Mouse (Mus musculus) heart, adult 2 months (tissue): ENCODE measurements at regions not wholly inside any gene's neighbourhood (a gene's known extent, or its start where the extent isn't known, plus 50 kb on each side); places are given as distances from the start of the nearest gene placed in this dataset.

Source experiments
- DNase-seq, 2 experiments: peaks; one replicate each; pipeline ENCODE4 v3.0.0; 2021
- H3K27ac ChIP-seq: fragments of 200-600 bp; 2 replicates; pipeline ENCODE4 v1.8.1; 2022
- H3K27me3 ChIP-seq: fragments of 200-500 bp; 2 replicates; pipeline ENCODE4 v1.6.1; 2012; ENCODE audit warnings: mild to moderate bottlenecking, low read length, inconsistent platforms, mixed read lengths; ENCODE audit not compliant: control insufficient read depth, insufficient read depth
- H3K36me3 ChIP-seq: fragments of 200-500 bp; 2 replicates; pipeline ENCODE4 v1.6.1; 2012; ENCODE audit warnings: low read length, inconsistent platforms; ENCODE audit not compliant: control insufficient read depth, insufficient read depth
- H3K4me1 ChIP-seq: fragments of 200-500 bp; 2 replicates; pipeline ENCODE4 v1.6.1; 2011; ENCODE audit warnings: low read length; ENCODE audit not compliant: control insufficient read depth, insufficient read depth
- H3K4me3 ChIP-seq: fragments of 200-600 bp; 2 replicates; pipeline ENCODE4 v1.8.1; 2022
- H3K79me2 ChIP-seq: fragments of 200-500 bp; replicated peaks from 2 replicates; pipeline ENCODE4 v1.6.1; 2012; ENCODE audit warnings: mild to moderate bottlenecking, inconsistent platforms, low read length, moderate library complexity, mixed read lengths; ENCODE audit not compliant: control insufficient read depth, insufficient read depth
- H3K9ac ChIP-seq: fragments of 200-500 bp; 2 replicates; pipeline ENCODE4 v1.6.1; 2012; ENCODE audit warnings: low read depth, mild to moderate bottlenecking, control low read depth, inconsistent platforms, low read length, mixed read lengths
- CTCF ChIP-seq: fragments of 200-600 bp; IDR thresholded peaks from 2 replicates; pipeline ENCODE4 v1.8.1; 2022; ENCODE audit warnings: antibody characterized with exemption, mild to moderate bottlenecking, moderate library complexity
- EP300 ChIP-seq: fragments of 200-500 bp; IDR thresholded peaks from 2 replicates; pipeline ENCODE4 v1.6.1; 2011; ENCODE audit warnings: low read depth, low read length, control low read depth; ENCODE audit not compliant: insufficient read depth
- POLR2A ChIP-seq: fragments of 200-500 bp; IDR thresholded peaks from 2 replicates; pipeline ENCODE4 v1.6.1; 2011; ENCODE audit warnings: mild to moderate bottlenecking, low read depth, low read length, control low read depth; ENCODE audit not compliant: insufficient read depth
- WGBS: fragments of 180-500 bp; shearing (Covaris S2); methylation state at CpG from one replicate; pipeline ENCODE4 v1.1.7; 2018; 5-methylcytosine and 5-hydroxymethylcytosine counted together
- intact Hi-C: fragments of 180-260 bp; cut with DNase I; formaldehyde crosslinking; loops from one replicate; pipeline ENCODE4 v1.15.1; 2025

GRCm38 (mm10) chr4:89061619-89062018 lies 75.3 kb upstream of the Mtap start:
- Histone ChIP-seq H3K4me3 (no peak overlapping the region), H3K27me3 (no peaks in the 10 kb centered on the region), H3K27ac (no peak overlapping the region), H3K79me2 (no peaks in the 10 kb centered on the region), H3K4me1 (no peaks in the 10 kb centered on the region), H3K36me3 (no peaks in the 10 kb centered on the region), H3K9ac (no peak overlapping the region)
- intact Hi-C loops, result no loop called here
- no peak for TF ChIP-seq EP300
- no peak for TF ChIP-seq POLR2A
- TF ChIP-seq CTCF, result no peak
- DNase-seq, result no peak
- WGBS, result 81% methylated on average over 4 of the region's 4 CpGs

DNA sequence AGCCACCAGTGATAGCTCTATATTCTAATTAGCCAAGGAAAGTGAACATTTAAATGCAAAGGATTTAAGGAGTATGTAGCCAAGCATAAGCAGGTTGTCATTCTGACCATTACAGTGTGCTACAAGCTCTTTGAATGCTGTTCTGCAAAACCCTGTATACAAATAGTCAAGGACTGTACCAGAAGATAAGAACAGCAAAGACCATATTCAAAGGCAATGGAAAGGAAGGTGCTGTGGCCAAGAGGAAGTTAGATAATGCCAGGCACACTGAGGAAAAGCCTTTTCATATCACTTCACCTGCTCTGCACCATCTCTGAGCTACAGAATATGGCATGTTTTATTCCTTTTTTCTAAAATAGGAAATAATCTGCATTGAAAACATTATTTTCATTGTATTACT lies 79.3 kb upstream of the Mtap start:
- Histone ChIP-seq H3K4me1 (no peaks in the 10 kb centered on the region), H3K79me2 (no peaks in the 10 kb centered on the region), H3K27ac (no peak overlapping the region), H3K9ac (no peak overlapping the region), H3K4me3 (no peak overlapping the region), H3K27me3 (no peaks in the 10 kb centered on the region), H3K36me3 (no peaks in the 10 kb centered on the region)
- intact Hi-C loops, result no loop called here
- no peak for DNase-seq
- TF ChIP-seq POLR2A (no peak), CTCF (no peak), EP300 (no peak)

DNA sequence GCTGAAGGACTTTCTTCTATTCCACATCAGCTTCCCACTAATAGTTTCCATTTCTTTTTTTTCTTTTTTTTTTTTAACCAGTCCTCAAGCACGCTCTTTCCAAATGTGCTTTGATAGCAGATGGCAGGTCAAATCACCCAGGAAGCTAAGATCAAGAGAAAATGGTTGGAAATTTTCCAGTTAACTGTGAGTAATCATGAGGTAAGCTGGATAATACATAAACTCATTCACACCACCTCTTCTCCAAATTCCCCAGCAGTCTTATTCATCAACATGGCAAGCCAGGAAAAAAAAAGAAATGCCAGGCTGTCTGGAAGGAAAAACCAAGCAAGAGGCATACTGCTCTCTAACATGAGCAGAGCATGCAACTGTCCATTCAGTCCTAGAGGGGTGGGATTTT lies 79.8 kb upstream of the Mtap start:
- no peaks in the 10 kb centered on the region for H3K4me1 ChIP-seq
- H3K36me3 ChIP-seq, result no peaks in the 10 kb centered on the region
- no peak overlapping the region for H3K4me3 ChIP-seq
- H3K27me3 ChIP-seq, result no peaks in the 10 kb centered on the region
- TF ChIP-seq EP300 (no peak), POLR2A (no peak), CTCF (no peak)
- WGBS, result 48% methylated on average over 1 of the region's 1 CpGs
- no peaks in the 10 kb centered on the region for H3K79me2 ChIP-seq
- DNase-seq, result no peak
- no peak overlapping the region for H3K27ac ChIP-seq
- intact Hi-C loops, result no loop called here
- no peak overlapping the region for H3K9ac ChIP-seq

- no peaks in the 10 kb centered on the region for H3K27me3 ChIP-seq
- H3K4me1 ChIP-seq, result no peaks in the 10 kb centered on the region
- DNase-seq, result no peak
- intact Hi-C loops, result no loop called here
- H3K9ac ChIP-seq, result no peak overlapping the region
- H3K79me2 ChIP-seq, result no peaks in the 10 kb centered on the region
- H3K36me3 ChIP-seq, result no peaks in the 10 kb centered on the region
- TF ChIP-seq POLR2A (no peak), CTCF (no peak), EP300 (no peak)
- H3K27ac ChIP-seq, result no peak overlapping the region
- WGBS, result 87% methylated on average over 3 of the region's 3 CpGs
- no peak overlapping the region for H3K4me3 ChIP-seq
These were observed 81.0 kb upstream of the Mtap start for GRCm38 (mm10) chr4:89055969-89056368.

GRCm38 (mm10) chr4:89053606-89054005 lies 83.3 kb upstream of the Mtap start:
- intact Hi-C loops, result loop anchor here (5.0 kb wide), 1 partner anchor 69 kb away; no protein-coding TSS in a partner anchor
- Histone ChIP-seq H3K36me3 (no peaks in the 10 kb centered on the region), H3K79me2 (no peaks in the 10 kb centered on the region), H3K9ac (no peak overlapping the region), H3K4me3 (no peak overlapping the region), H3K27ac (no peak overlapping the region), H3K27me3 (no peaks in the 10 kb centered on the region), H3K4me1 (no peaks in the 10 kb centered on the region)
- 77% methylated on average over 6 of the region's 6 CpGs for WGBS
- DNase-seq, result no peak
- TF ChIP-seq CTCF (no peak), EP300 (no peak), POLR2A (no peak)

DNA sequence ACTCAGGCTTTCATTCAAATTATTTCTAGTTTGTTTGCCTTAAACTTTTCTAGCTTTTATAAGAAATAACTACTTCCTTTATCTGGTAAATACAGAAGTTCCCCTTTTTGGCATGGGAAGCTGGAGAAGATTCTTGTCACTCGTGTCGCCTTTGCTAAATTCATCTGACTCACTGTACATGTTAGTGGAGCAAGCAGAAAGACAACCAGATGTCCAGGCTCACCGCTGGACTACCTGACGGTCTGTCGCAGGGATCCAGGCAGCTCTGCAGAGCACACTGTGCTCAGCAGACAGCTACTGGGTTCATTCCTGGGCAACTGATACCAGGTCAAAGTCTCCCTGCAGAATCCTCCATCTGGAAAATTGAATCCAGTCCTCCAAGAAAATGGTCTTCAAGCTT lies 85.0 kb upstream of the Mtap start:
- no peaks in the 10 kb centered on the region for H3K79me2 ChIP-seq
- no peaks in the 10 kb centered on the region for H3K4me1 ChIP-seq
- no peak overlapping the region for H3K4me3 ChIP-seq
- H3K27me3 ChIP-seq, result no peaks in the 10 kb centered on the region
- no peaks in the 10 kb centered on the region for H3K36me3 ChIP-seq
- intact Hi-C loops, result loop anchor here (5.0 kb wide), 1 partner anchor 70 kb away; no protein-coding TSS in a partner anchor
- H3K27ac ChIP-seq, result no peak overlapping the region
- TF ChIP-seq CTCF (no peak), EP300 (no peak), POLR2A (no peak)
- H3K9ac ChIP-seq, result no peak overlapping the region
- no peak for DNase-seq
- WGBS, result 61% methylated on average over 5 of the region's 5 CpGs
